Mouse (Mus musculus) retina, postnatal 1 day (tissue): Measurements from ENCODE around the gene Bcat1.

Experiments used
- DNase-seq: peaks from one replicate; pipeline ENCODE4 v3.0.0-alpha.2; 2012

The Bcat1 gene

DNA sequence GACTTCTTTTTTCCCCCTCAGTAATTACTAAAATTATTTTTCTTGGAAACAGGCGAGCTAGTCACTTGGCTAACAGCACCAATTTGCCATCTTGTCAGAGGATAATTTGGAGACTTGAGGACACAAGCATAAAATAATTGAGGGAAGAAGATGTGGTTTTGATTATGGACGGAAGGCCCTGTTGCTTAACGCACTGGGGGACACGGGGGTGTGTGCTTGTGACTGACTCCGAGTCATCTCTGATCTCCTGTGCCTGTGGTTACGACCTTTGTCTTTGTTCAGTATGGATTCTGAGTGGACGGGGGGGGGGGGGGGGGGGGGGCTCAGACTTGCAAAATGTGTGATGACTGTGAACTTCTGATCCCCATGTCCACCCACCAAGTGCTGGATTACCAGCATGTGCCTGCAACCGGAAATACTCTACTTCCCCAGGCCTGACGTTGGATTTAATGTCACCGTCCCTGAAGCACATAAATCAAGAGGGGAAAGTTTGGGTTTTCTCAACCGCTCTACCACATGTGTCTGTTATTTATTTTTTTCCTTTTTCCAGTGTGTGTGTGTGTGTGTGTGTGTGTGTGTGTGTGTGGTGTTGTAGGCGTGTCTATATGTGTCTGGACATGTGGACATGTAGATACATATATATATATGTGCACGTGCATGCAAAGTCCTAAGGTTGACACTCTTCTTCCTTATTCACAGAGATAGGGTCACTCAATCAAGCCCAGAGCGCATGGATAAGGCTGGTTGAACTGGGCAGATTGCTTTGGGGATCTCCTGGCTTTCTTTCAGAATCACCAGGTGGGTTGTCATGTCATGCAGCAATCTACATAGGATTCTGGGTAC lies 73.7 kb downstream of the Bcat1 start:
- no peak for DNase-seq

DNA sequence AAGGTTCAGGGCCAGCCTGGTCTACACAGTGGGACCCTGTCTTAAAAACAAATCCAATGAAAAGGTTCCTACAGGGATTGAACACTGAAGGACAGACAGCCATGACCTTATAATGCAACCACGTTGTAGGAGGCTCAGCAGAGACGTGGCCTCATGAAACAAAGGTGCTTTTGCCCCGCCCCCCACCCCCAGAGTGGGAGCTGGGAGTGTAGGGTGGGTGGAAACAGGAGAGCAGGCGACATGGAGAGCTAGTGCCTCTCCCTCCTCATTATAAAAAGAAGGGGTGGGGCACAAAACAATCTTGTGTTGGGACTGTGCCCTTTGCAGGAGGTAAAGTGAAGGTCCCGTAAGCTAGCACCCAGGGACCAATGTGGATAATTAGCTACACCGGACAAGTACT lies 74.5 kb downstream of the Bcat1 start:
- DNase-seq = no peak

- DNase-seq = peak; percentile 37
Measured at GRCm38 (mm10) chr6:144997229-144997628, 78.8 kb downstream of the Bcat1 start.

DNA sequence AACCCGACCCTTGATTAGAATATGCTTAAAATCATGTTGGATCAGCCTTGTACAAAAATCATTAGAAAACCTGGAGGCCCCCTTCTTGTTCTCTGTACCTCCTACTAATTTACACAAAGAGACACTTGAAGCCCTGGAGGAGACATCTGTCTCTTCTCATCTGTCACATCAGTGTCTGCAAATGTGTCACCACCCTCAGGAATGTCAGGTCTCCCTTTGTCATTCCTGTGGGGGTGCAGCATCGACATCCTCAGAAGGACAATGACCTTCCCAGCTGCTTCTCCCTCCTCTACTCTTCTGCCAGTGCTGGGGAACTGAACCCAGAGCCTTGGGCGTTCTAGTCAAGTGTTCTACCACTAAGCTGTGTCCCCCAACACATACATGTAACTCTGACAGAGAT lies 83.9 kb downstream of the Bcat1 start:
- DNase-seq = peak; percentile 62

GRCm38 (mm10) chr6:144989193-144989592 lies 86.8 kb downstream of the Bcat1 start:
- no peak for DNase-seq

GRCm38 (mm10) chr6:144987676-144988075 lies 88.3 kb downstream of the Bcat1 start:
- no peak for DNase-seq

GRCm38 (mm10) chr6:144987216-144987615 lies 88.8 kb downstream of the Bcat1 start:
- no peak for DNase-seq

DNA sequence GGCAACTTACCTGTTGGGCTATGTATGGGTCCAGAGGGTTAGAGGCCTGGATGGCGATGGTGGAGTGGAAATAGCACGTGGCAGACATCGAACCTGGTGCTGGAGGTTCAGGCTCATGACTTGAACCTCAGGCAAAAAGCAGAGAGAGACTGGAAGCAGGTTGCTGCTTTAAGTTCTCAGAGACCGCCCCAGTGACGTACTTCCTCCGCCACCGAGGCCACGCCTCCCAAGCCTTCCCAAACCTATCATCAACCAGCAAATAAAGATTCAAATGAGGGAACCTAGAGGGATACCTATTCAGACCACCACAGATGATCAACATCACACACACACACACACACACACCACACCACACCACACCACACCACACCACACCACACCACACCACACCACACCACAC lies 91.8 kb downstream of the Bcat1 start:
- no peak for DNase-seq

GRCm38 (mm10) chr6:144982093-144982492 lies 93.9 kb downstream of the Bcat1 start:
- DNase-seq = no peak

GRCm38 (mm10) chr6:144972351-144972750 lies 103.6 kb downstream of the Bcat1 start:
- DNase-seq = no peak

- no peak for DNase-seq
Measured at GRCm38 (mm10) chr6:144970900-144971299, 105.1 kb downstream of the Bcat1 start.

DNA sequence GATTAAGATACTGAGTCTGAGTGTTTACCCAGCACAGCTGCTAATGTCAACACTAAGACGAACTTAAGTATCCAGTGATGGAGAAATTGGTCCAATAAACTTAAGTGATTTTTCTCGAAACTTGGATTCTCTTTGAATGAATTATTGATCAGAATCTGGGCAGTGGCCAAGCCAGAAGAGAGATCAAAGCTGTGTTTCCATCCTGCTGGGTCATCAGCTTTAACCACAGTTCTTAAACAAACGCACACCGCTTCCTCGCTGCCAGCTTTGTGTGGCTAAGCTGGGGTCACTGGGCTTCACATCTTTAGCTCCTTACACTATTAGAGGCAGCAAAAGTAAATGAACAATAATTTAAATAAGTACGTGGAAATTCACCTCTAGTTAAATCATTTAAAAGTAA lies 108.4 kb downstream of the Bcat1 start:
- DNase-seq = no peak

DNA sequence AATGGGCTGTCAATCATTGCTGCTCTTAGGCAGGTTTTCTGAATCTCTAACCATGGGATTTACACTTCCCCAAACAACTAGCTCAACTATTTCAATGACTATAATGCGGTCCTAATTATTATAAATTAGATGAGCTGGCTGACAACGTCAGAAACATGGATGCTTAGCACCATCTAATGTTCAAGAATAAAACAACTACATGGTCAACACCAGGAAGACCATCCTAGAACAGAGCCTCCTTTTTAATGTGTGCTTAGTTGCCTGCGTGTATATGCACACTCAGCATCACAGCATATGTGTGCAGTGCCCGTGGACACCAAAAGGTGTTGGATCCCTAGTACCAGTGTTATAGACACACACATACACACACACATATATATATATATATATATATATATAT lies 111.8 kb downstream of the Bcat1 start:
- no peak for DNase-seq

- DNase-seq = no peak
Measured at GRCm38 (mm10) chr6:144963156-144963555, 112.8 kb downstream of the Bcat1 start.

DNA sequence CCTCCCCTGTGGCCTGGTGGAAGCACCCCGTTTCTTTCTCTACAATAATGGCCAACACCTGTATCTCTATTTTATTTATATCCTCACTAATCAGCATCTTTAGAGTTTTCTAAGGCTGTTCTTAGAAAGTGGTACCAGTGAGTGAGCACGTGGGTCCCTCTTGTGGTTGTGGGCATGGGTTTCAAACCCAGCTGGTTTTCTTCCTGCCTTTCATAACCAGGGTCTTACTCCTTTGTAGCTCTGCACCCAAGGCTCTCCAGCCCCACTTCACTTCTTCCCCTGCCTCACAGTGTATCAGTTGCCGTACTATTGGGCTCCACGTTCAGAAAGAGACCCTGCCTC lies 114.0 kb downstream of the Bcat1 start:
- no peak for DNase-seq

DNA sequence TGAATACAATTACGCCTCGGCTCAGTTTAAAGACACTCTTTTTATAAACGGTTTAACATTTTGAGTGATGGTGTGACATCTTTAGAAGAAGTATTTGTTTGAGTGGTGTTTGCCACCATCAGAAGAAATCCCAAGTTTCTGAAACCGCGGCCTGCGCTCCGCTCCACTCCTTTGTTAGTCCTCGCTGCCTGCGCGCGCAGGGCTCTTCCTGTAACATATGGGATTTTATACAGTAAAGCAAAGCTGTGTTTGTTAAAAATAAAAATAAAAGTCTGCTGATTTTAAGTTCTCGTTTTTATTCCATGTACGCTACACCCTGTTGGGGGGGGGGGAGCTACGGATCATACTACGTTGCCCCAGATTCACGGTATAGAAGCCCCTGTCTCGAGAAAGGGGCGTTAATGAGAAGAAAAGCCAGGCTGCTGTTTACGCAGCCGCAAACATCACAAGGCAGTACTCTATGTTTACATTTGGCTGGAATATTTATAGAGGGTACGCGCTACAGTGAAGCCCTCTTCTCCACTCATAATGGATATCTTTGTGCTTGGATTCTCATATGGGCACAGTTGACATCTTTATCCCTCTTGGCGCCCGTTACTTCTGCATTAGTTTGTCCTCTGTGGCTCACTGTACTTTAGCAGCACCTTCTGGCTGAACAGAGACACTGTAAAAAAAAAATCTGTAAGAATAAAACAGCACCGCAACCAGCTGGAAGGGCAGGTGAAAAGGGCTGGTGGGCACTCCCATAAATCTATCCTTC lies 114.6 kb downstream of the Bcat1 start:
- DNase-seq = peak; percentile 45

GRCm38 (mm10) chr6:144955887-144956547 lies 120.0 kb downstream of the Bcat1 start:
- no peak for DNase-seq

DNA sequence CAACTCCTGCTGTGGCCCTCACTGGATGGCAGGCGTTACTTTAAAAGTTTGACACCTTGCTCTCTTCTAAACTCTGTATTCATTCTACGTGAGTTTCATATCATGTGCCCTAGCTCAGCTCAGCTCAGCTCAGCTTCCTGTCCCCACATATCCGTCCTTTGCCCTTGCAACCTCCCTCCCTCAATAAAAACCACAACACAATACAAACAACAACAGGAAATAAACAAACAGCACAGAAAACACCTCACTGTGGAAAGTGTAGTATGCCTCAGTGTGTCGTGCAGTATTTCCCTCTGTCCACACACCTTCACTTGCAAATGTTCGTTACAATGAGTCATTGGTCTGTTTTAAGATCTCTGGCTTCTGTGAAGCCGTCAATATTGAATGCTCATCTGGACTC lies 123.1 kb downstream of the Bcat1 start:
- no peak for DNase-seq

DNA sequence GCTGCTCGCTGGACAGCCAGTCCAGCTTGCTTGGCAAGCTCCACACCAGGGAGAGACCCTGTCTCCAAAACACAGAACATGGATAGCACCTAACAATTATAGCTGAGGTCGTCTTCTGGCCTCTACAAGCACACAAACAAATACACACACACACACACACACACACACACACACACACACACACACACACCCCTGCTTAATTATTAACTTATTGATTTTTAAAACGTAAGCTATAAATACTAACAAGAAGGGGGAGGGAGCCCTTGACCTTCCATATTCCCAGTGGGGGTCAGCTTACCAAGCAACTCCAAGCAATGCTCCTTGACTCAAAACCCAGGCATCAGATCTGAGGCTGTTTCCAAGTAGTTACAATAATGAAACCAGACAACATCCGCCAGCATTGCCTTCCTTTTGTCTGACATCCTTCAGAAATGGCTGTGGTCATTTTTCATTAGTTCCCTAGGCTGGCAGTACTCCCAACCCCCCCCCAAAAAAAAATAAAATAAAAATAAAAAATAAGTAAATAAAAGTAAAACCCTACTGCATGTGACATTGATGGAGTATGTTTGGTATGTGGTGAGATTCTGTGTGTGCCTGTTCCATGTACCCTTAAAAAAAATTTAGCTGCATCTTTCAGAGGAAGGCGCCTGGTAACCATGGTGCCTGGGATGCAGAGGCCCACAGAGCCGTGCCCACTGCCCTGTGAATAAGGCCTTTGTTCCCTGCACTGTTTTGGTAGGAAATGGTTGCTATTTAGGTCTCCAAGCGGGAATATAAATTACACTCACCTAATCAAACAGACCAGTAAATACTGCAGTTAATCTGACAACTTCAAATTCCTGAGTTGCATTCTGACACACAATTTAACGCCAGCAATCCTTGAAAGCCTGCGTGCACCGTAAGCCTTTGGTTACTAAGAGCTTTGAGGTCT lies 131.3 kb downstream of the Bcat1 start:
- DNase-seq = peak; percentile 82
